Mouse (Mus musculus) G1E-ER4 (cell line): Measurements from ENCODE around the gene Rapgefl1. TPM values are rescaled to one million over a fixed set of nuclear protein-coding genes. Genes with fewer than 3 reads are reported as not detected.

Experiments
- GATA1 ChIP-seq: IDR thresholded peaks from one replicate; pipeline ENCODE4 v1.8.0; 2012; ENCODE audit warnings: low read length, inconsistent platforms
- polyA plus RNA-seq: library from polyadenylated mRNA; stranded (reverse); fragments of >175 nt; gene quantifications from 2 replicates; pipeline ENCODE4 v1.2.3, GENCODE M21; 2012

Gene Rapgefl1
- polyA plus RNA-seq, 1 experiment, result 0.12 TPM

DNA sequence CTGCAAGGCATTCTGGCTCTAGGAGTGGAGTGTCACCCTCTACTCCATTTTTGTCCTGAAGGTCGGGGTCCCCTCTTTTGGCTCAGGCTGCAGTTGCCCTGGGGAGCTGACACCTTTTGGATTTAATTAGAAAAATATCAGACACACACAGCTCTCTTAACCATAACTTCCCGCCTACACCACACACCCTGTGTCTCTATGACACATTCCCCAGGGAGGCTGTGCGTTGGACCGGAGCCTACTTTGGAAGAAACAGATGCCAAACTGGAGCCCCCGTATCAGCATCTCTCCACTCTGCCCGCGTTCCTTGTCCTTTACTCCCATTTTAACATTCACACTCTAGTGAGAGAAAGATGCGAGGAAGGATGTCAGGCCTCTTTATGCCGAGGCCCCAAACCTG is 1.9 kb downstream of the Rapgefl1 start:
- no peak for TF ChIP-seq GATA1

DNA sequence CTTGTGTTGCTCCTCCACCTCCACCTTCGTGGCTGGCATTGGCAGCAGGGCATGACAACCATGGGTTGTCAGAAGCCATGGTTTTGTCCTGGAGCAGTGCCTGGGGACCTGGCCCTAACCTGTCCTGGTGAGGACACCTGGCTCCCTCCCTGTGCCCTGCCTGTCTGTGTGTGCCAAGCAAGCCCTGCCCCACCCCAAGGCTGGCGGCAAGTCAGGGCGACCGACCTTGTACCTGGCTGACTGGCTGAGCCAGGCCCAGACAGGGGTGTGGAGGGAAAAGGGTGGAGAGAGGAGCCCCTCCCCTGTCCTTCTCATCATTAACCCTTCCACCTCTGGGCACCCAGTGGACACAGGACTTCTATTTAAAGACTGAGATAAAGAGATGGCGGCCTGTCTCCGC is 2.8 kb downstream of the Rapgefl1 start:
- TF ChIP-seq GATA1, result no peak

DNA sequence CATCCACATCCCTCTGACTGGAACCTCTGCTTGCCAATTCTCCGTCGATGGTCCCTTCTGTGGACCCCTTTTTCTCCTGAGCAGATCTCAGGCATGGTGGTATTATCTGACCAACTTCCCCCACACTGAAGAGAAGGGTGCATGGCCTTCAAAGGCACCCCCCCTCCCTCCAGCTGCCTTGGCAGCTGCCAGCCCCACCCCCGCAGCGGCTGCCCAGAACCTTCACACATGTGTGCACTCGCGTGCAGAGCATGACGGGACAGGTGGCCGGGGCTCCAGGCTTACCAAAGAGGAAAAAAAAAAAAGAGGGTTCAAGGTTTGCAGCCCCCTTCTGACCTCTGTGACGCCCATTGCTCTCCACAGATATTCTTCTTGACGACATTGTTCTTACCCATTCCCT is 3.3 kb downstream of the Rapgefl1 start:
- no peak for TF ChIP-seq GATA1

DNA sequence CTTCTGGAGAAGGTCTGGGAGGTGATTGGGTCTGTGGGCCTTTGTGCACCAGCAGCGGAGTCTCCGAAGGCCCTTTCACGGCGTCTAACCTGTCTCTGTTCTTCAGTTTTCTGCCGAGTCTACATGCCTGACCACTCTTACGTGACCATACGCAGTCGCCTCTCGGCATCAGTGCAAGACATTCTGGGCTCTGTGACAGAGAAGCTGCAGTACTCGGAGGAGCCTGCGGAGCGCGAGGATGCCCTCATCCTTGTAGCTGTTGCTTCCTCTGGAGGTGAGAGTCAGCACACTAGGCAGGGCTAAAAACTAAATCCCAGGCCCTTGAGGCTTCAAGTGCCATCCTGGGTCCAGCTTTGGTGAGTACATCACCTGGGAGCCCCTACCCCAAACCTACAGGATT is 9.4 kb downstream of the Rapgefl1 start:
- TF ChIP-seq GATA1, result no peak

DNA sequence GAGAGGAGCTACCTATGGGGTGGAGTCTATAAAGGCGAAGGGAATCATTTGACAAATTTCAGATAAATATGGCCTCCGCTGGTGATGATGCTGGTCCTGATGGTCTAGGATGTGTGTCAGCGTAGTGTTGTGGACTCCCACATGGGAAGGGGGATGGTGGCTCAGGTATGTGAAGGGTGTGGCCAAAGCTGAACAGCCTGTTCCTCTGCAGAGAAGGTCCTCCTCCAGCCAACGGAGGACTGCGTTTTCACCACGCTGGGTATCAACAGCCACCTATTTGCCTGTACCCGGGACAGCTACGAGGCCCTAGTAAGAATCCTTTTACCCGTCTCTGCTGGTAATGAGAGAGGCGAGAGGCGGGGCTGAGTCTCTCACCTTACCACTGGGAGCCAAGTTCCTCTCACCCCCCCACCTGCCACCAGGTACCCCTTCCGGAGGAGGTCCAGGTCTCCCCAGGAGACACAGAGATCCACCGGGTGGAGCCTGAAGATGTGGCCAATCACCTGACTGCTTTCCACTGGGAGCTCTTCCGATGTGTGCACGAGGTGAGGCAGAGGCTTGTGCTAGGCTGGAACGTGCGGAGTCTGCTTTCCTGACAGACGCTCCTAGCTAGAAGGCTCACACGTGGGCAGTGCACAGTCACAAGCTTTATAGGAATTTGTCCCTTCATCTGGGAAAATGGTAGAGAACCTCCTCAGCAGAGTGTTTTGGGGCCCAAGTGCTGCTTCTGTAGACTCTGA is 10.4 kb downstream of the Rapgefl1 start:
- TF ChIP-seq GATA1, result no peak

DNA sequence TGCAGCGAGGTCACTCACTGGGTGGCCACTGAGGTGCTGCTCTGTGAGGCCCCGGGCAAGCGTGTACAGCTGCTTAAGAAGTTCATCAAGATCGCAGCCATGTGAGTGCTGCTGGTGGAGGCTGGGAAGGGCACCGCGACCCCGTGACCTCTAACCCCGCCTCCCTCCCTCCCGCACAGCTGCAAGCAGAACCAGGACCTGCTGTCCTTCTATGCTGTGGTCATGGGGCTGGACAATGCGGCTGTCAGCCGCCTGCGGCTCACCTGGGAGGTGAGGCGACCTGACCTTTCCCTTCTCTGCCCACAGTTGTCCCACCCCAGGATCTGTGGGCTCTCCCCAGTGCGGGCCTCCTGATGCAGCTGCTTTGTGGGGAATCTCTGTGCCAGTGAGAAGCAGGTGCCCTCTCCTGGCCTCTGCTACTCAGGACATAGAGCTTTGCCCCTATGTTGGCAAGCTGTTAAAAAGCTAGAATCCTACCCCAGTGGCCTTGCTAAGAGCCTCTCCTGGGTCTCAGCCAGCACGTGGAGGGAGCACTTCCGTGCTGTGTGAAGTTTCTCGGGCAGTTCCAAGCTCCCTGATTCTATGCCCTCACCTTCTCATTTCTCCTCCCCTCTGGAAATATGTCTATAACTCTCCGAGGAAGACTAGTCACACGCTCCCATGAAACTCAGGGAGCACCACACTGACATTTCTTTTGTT is 12.8 kb downstream of the Rapgefl1 start:
- TF ChIP-seq GATA1, result no peak

DNA sequence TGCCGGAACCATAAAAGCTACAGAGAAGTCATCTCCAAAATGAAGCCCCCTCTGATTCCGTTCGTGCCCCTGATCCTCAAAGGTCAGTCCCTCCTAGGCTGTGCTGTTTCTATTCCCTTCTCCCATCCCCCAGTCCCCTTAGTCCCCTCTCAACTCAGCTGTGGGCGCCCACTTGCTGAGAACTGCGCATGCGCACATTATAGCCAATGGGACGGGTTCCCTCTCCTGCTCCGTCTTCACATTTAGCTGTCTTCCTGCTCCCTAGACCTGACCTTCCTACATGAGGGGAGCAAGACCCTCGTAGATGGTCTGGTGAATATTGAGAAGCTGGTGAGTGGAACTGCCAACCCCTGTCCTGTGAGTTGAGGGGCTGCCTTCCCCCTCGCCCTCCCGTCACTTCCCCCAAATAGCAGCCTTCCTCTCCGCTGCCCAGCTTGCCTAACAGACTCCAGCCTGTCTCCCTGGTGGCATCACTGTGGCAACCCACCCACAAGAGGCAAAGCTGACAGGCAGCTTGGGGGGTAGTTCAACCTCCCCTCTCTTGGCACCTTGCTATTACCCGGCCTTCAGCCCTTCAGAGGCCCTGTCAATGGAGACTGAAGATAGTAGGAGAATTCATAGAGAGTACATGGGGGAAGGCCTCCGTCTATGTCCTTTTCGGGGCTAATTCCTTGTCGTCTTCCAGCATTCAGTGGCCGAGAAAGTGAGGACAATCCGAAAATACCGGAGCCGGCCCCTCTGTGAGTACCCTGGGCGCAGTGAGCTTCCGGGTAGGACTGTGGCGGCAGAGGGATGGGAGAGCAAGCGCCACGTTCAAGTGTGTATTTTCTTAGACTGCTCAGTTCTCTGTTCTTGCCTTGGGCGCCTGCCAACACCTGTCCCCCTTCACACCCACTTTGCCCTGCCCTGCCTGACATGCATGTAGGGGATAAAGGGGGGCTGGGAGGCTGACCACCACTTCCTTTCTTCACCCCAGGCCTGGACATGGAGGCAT is 13.8 kb downstream of the Rapgefl1 start:
- no peak for TF ChIP-seq GATA1

DNA sequence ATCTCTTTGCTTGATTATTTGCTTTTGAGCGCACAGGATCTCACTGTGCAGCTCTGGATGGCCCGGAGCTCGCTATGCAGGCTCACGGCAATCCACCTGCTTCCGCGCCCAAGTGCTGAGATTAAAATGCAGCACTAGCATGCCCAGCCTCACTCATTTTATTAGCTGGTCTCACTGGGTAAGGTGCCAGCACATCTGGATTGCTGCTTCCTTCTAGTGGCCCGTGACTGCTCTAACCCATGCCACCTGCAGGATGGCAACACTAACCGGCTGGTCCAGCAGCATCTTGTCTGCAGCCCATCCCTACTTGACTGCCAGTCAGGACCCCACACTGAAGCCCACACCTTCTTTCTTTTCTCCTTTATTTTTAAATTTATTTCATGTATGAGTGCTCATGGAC is 17.5 kb downstream of the Rapgefl1 start:
- TF ChIP-seq GATA1, result no peak

DNA sequence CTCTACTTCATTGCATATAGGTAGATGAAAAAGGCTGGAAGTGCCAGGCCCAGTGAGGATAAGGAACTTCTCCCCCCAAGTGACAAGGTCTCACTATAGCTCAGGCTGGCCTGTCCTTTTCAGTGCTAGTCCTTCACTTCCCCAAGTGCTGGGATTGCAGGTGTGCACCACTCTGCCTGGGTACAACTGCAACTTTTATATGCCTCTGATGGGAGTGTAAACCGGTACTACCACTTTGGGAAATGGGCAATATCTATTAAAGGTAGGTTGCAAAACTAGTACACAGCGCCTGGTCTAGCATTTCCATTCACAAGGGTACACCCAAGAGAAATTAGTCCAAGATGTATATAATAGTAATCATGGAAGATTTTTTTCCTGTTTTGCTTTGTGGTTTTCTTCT is 18.1 kb downstream of the Rapgefl1 start:
- TF ChIP-seq GATA1, result no peak

DNA sequence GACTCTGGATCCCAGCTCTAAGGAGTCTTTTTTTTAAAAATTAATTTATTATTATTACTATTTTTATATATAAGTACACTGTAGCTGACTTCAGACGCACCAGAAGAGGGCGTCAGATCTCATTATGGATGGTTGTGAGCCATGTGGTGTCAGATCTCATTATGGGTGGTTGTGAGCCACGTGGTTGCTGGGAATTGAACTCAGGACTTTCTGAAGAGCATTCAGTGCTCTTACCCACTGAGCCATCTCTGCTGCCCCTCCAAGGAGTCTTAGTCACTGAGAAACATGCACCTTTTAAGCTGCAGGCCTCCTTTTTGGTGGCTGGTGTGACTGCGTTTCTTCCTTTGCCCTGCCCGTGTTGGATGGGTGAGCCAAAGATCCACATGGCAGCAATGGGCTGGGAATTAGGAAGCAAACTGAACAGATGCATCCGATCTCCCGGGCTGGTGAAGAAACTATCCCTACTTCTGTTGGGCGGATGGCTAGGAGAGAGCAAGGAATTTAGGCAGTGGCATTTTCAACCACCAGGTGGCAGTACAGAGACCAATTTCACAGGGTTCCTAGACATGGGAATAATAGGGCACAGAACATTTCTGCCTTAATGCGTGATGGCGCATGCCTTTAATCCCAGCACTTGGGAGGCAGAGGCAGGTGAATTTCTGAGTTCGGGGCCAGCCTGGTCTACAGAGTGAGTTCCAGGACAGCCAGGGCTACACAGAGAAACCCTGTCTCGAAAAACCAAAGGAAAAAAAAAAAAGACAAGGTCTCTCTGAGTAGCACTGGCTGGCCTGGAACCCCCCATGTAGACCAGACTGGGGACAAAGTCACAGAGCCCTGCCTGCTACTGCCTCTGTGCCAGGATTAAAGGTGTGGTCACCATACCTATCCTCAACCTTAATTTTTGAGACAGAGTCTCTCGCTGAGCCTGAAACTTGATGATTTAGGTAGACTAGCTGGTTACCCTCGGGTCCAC is 22.5 kb downstream of the Rapgefl1 start:
- no peak for TF ChIP-seq GATA1

DNA sequence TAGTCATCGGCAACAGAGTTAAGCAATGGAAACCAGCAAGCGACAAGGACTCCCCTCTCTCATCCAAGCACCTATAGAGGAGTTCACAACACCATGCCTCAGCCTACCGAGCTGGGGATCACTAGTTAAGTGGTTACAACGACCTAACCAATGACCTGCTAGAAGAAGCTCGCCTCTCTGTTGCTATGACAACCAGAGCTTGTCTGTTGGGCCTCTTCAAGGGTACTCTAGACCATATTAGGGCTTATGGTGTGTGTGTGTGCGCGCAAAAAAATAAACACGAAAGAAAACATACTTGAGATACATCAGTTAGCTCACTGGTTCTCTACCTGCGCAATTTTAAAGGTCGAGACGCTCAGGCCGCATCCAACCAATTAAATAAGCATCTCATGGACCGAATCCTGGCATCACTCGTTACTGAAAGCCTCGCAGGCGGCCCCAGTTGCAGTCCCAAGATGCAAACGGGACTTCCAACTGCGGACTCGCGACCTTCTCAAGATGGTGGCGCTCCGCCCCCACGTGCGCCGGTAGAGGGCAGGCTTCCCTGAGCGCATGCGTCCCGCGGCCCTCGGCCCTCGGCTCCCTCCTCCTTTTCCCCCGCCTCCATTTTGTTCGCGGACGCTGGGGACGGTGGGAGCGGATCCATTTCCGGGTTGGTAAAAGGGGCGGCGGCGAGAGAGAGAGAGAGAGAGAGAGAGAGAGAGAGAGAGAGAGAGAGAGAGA is 26.6 kb downstream of the Rapgefl1 start, which contains the start of gene Wipf2:
Gene Wipf2, plus strand, starts transcription at position 611 of the 723 bp plus-strand sequence.
- TF ChIP-seq GATA1, result no peak

DNA sequence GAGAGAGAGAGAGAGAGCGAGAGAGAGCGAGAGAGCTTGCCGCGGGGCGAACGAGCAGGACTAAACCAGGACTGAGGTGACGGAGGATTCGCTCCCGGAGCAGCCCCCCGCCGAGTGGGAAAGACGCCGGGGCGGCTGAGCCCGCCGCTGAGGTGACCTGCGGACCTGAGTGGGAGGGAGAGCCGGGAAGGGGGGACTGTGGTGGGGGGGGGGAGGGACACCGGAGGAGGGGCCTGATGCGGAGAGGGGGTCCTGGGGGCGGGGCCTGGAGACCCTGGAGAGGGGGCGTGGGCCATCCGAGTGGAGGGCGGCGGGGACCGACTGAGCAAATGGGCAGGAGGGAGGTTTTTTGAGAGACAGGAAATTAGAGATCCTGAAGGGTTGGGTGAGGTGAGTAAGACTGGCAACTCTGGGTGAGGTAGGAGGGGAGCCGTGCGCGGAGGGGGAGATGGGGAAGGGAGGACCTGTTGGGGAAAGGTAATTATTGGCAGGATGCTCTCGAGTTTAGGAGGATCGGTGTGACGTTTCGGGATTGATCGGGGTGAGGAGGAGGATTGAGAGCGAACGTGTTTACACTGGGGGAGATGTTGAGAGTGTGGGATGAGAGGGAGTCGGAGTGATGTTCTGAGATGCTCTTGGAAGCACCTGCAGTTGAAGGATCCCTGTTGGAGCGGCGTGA is 27.3 kb downstream of the Rapgefl1 start:
- no peak for TF ChIP-seq GATA1

DNA sequence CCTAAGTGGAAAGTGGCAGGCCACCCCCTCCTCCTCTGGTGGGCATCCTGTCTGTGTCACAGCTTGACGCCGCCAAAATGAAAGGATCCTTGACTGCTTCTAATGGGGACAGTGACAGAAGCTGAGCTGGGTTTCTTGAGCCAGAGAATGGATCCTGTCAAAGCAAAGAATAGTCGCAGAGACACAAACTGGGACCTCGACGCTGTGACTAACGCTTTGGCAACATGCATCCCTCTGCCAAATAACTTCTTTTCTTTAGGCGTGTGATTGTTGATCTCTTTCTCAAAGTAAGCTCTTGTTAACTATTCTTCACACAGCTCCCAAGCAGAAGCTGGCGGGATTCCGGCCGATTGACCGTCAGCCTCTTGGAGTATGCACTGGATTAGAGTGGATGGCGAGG is 30.7 kb downstream of the Rapgefl1 start:
- TF ChIP-seq GATA1, result no peak
